Mouse (Mus musculus): ENCODE measurements at regions not wholly inside any gene's neighbourhood (a gene's known extent, or its start where the extent isn't known, plus 50 kb on each side); places are given as distances from the start of the nearest gene placed in this dataset.

DNA sequence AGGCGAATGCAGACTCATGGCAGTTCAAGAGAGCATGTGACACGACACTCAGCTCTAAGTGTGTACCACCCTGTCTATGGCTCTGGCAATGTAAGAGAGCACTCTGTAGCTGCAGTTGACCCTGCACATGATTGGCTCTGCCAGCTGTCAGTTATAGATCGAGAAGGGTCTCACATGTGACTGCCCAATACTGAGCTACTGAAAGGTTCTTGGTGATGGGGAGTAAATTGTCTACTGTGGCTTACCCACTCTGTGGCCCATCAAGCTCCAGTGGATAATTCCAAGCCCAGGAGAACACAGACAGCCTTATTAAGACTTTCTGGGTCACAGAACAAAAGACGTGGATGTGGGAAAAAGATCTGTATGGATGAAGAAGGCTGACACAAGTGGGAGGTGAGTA, 920.3 kb downstream of the A830018L16Rik start:
- DNase-seq: no peak

DNA sequence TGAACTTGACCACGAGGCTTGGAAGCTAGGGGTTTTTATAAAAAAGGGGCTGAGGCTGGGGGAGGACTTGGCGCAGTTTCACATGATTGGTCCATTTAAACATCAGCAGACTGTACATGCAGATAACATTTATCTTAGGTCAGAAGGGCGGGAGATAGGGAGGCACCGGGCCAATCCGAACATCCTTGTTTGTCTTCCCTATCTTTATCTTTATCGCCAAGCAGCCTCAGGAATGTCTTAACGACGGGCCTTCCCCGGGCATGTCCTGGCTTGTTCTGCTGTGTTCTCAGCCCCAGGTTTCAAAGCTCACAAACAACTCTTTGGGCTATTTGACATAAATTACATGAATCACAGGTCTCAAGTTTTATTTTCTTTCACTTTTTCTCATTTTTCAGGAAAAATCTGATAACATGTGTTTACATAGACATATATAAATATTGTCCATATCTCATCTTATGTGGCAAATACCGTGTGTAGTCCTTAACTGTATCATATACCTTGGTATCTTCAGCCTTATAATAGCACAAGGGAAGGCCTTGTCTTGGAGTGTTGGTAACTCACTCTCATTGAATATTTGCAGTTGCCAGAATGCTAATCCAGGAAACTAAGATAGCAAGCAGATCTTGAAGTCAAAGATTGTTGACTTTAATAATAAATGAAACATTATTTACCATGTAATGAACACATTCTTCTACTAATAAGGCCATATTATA, 931.0 kb downstream of the A830018L16Rik start:
- DNase-seq: no peak

DNA sequence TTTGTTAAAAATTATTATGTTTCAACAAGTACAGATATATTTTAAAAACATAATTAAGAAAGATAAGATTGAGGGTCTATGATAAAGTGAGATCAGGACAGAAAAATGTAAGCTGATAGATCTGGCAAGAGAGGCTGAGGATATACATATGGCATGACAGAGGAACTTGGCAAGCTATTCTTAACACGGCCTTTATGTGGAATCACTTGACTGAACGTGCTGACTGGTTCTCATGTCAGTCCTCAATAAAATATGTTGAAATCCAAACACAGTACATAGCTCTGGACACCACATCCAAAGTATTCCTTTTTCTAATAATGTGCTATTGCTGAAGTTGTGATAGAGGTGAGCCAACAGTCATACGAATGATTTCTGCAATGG, 931.5 kb downstream of the A830018L16Rik start:
- DNase-seq: no peak

DNA sequence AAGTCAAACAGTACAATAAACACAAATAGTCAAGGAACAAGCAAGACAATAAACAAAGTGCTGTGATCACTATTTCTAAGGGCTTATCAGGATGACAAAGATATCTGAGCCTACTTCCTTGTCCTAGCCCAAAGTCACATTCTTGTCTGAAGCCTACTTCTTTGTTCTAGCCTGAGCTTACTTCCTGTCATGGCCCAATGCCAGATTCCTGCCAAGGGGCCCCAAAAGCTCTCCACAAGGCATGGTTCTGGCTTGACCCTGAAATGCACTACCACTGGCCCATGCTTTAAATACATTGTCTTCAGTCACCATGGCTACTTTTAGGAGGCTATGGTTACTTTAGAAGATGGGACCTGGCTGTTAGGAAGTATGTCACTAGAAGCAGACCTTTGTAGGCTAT, 940.6 kb downstream of the A830018L16Rik start:
- no peak for DNase-seq

DNA sequence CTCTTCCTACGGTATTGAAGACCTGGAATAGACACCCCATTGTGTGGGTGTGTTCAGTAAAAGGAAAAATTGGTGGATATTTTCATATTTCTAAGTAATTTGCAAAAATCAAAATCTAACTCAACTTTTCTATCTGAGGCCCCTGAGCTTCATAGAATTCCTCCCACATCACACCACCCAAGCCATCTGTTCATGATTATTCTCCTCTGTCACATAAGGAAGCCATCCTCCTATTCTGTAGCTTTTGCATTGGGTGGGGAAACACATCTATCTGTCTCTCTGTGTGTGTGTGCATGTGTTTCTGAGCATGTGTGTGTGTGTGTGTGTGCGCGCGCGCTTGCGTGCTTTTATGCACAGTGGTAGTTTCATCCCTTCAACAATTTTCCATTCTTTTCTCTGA, 954.0 kb downstream of the A830018L16Rik start:
- DNase-seq: no peak

DNA sequence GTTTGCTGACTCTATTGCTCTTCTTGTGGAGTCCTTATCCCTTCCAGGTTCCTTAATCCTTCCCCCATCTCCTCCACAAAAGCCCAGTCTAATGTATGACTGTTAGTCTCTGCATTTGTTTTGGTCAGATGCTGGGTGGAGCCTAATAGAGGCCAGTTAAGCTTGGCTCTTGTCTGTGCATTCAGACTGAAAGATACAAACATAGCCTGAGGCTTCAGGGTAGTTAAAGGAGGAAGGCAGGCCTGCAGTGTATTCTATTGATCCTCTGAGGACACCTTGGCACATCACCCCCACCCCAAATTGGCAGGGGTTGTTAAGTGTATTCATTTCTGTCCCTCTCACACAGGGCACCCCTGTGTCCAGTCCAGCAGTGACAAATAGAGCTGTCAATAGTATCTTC, 959.1 kb downstream of the A830018L16Rik start:
- DNase-seq: no peak

DNA sequence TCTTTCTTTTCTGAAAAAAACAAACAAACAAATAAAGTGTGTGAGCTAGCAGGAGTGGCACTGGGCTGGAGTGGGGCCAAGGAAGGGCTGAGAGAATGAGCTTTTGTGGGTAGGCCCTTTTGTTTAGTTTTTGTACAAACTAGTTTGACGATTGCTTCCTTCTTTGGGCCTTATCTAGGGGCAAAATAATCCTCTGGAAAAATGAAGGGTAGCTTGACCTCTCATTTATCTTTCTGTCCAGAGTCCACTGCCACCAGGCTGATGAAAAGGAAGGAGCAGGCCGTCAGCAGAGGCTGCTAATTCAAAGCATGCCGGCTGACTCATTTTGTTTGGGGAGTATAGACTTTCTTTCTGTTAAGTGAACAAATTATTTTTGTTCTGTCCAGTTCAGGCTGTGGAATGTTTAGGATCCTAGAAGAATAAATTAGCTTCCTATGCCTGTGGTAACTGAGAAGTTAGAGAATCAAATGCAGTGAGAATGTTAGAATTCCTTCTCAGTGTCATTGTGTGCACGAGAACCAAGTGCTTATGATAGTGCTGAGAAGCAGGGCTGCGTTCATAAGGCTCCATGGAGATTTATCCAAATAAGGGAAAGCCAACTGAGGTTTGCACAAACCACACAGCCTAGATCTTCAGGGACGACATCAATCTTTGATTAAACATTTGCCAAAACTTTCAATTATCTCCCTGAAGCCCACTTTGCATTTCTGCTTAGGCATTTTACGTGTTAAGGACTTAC, 984.4 kb downstream of the A830018L16Rik start:
- peak; percentile 31 to 45 for DNase-seq

DNA sequence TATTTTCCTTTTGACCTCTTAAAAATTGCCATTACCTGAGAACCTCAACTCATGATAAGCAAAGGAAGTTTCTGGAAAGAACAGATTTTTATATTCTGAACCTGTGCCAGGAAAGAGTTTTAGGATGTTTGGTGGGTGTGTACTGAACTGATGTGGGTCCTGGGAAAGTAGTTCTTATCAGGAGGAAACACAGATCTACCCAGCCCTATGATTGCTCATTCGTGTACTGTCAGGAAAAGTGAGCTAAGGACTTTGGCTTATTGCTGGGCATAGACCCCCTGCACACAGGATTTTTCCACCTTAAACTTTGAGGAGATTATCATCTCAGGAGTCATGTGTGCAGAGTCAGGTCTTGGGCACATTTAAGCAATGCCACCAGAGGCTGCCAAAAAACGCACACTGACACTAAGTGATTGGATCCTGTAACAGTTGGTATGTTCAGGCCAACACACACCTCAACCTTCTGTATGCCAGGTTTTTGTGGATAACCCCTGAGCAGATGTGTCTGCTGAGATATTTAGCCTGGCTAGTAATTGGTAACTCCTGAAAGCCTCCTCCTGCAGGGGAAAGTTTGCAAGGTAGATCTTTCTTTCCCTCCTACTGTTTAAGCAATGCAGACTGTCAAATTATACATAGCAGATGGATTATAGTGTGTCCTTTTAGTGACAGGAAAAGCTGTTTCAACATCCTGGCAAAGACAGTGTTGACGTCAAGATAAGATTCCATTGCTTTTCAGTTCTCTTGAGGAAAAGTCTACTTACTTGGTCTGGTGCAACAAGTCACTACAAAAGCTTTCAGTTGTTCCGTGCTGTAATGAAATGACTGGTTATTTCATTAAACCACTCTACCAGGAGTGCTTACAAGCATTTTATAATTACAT, 991.7 kb downstream of the A830018L16Rik start:
- DNase-seq: no peak

DNA sequence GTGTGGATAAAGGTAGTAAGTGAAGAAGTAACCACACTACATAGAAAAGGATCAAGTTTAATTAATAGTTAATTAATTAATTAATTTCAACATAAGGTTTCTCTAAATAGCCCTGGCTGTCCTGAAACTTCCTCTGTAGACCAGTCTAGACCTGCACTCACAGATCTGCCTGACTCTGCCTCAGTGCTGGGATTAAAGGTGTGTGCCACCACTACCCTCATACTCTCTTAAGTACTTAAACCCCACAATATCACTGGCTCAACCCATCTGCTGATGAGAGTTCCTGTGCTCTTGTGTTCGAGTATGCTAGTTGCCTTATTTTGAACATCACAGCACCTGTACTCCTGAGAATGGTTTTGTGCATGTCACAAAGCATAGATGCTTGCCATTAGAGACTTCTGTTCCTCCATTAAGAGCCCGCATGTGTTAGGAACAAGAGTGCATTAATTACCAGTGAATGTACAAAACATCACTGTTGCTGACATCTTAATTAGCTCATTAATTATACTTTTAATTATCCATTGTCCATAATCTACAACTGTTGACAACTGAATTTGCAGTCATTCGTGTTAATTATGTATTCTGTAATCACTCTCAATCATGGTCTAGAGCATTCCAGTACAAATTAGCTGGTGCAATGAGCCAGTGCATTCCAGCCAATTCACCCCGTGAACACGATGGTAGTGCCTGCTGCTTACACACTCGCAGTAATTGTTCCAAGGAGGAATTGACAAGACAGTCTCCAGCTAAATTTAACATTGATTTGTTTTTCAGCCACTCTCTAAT, 996.0 kb downstream of the A830018L16Rik start:
- no peak for DNase-seq

DNA sequence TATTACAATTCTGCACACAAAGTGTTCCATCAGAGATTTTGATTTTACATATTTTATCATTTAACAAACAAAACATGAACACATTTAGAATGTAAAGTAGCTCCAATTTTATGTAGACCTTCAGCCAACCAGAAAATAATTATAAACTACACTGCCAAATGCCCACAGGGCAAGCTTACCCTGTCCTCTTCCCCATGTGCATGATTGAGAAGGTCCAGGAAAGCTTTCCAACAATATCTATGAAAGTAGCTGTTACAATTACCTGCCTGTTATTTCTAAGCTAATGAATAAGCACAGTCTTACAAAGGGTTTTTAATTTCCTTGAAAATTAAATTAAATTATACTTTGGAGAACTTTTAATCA, 996.6 kb downstream of the A830018L16Rik start:
- no peak for DNase-seq

DNA sequence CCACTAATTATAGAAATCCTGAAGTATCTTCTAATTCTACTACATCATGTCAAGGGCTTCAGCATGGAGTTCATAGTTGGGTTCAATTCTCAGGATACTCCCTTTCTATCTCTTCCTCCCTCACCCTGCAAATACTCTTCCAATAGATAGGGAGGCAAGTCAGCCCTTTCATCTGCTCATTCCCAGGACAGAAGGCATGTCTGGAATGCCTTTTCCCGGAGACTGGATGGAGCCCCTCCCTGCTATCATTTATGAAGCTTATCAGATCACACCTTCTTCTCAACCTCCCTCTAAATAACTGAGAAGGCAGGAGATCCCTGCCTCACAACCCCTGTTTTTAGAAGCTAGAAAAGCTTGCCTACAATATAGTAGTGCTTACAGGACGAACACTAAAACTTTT, 1010.6 kb downstream of the A830018L16Rik start:
- DNase-seq: no peak

DNA sequence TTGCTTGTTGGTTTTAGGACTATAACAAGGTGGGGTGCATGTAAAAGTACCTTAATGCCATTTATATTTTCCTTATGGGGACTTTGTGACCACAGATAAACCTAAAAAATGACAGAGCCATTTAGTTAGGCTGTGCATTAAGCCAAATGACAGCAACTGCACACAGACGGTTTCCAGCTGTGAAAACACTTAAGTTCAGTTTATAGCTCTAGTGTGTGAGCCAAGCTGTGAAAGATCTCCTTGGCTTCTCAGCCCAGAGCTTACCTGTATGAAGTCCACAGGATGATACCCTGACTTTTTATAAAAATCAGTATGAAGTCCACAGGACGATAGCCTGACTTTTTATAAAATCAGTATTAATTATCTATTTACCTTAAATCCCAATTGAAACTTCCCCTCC, 1024.0 kb downstream of the A830018L16Rik start:
- DNase-seq: no peak

DNA sequence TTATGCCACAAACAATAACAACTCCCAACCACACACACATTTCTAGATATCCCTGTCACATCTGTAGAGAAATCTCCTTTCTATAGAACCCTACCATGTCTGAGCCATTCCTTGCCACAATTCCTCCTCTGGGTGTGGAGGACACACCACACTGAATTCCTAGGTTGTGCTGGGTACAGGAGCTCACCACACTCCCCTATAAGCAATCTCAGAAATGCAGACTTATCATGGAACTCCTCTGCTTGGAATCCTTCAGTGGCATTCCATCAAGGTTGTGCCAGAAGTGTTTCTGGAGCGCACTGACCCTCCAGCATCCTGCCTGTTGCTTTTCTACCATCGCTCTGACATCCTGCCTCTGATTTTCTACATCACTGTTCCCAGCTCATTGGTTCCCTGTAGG, 1052.3 kb downstream of the A830018L16Rik start:
- no peak for DNase-seq

DNA sequence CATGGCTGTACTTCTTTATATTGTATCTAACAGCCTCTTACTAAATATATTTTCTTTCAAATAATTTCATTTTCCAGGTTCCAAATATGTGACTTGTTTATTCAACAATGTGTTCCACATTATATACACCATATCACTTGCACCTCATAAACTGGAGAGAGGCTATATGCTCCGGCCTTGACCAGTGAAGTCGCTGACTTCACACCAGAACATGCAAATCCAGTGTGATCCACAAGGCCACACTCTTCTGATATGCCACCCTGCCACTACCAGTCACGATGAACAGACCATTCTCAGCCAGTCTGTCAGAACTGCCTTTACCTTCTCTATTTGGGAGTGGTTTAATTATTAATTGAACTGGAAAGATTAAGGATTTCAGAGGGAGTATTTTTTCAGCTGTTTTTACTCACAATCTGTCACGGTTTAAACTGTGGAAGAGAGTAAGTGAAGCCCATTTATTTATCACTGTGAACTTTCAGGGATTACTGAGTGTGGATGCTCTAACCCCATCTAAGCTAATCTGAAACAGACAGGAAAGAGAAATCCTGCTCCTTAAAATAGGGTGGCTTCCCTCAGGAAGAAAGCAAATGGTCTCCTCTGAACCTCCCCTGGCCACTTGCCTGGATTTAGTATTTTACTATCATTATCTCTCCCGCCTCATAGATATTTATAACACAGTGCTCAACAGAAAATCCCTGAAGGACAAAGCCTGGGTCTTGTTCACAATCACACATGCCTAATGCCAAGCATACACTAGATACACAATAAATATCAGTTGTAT, 1065.3 kb downstream of the A830018L16Rik start:
- DNase-seq: no peak

DNA sequence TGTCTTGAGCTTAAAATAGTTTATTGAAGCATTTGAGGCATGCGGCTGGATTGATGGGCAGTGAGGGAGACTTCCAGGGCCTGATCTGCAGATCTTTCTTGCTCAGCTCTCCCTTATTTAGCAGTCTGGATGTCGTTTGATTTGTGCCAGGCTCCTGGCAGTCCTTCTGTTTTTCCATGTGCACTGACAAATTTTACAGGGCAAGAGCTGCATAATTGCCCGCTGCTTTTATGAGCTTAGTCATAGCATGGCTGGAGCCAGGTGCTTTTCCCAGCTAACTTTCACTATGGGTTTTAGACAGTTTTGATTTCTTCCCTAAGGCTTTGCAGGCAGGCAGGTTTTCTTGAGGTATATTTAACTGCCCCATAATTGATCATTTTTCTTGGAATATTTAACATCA, 1086.5 kb downstream of the A830018L16Rik start:
- DNase-seq: peak in 1 of 2 experiments; percentile 3

DNA sequence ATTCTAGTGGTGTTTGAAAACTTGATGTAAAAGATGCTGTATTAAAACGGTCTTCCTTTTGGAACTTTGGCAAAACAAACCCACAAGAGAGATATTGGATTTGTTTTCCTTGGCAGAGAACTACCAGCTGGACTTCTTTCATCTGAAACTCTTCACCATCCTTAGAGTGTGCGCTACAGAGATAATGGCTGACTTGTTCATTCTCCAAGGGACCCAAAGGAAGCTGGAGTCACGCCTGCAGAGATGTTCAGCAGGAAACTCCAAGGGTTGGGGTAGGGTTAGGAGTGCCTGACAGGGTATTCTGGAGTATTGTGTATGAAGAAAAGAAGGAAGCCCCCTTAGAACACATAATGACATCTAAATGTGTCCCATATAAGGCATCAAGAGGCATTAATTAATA, 1094.1 kb downstream of the A830018L16Rik start:
- DNase-seq: no peak

DNA sequence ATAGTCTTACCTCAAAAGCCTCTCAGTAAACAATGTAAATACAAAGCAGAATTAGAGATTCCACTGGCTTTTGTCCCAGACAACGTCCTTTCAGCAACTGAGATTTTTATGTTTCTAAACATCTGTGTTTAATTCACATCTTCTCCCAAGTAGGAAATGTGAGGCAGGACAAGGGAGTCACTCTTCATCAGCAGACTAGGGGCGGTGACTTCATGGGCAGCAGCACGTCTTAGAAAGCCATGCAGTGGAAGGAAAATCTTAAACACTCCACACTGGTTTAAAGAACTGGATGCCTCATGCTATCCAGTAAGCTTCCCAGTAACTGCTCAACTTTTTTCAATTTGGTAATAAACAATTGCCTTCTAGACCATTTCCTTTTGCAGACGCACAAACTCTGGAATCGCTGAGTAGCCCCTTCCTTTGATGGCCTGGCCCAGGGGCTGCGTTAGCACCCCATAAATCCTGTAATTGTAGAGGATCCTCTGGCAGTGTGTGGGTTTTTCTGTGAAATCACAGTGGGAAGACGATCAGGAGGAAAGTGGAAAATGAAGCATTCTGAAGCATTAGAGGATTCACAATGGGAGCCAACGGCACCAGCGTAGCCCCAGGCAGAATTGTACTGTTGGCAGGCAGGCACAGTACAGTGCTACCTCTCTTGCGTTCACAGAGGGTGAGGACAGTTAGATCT, 1096.4 kb downstream of the A830018L16Rik start:
- DNase-seq: no peak

DNA sequence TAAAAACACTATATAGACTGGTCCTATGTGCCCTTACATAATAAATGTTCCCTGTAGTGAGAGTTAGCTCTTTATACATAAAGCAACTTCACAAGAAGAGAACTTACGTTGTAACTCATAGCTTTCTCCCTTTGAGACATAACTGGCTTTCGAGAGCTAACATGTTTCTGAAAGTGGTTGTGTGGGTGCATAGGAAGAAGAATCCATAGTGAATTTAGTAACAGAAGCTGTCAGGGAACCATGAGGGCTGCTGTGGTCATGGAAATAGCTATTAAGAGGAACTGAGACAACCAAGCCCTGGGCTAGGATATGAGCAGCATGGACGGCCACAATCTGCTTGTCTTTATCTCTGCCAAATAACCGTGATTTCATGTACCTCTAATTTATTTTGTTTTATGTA, 1105.7 kb downstream of the A830018L16Rik start:
- DNase-seq: no peak

DNA sequence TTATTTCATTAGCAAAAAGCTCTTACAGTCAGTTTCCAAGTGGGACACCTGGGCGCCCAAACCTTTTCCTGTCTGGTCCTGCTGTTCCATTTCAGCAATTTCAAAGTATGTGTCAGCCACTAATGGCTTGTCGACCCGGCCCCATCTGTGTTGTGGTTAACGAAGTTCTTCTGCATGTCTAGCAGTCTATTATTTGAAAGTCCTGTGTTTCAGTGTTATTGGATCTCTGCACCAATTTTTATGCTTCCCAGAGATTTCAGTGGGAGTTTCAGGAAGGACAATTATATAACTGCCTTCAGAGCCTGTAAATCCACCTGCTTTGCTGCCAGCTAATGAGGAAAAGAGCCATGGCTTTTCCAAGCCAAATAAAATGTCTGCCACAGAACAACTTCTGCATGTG, 1142.0 kb downstream of the A830018L16Rik start:
- DNase-seq: no peak

DNA sequence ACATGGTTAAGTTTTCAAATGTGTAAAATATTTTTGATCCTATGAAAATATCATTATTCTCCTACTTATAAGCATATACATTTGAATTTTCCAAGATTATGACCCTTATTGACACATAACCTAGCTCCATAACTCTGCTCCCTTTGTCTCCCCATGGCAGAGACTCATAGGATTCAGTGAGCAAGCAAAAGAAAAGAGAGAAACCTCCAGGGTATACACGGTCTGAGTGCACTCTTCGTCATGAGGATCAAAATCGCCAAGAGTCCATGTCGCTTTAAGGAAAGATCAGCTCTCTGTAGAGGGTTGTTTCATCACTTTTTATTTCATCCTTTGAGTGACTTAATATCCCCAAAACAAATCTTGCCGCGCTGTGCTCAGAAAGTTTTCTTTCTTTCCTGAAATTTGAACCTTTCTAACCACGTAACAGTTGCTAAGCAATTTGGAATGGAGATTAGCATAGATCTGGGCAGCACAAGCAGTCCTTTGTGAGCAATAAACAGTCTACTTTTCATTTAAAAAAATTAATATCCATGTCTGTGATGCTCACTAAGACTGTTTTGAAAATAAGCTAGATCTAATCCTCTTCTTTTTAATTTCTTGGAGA, 1158.0 kb downstream of the A830018L16Rik start:
- DNase-seq: no peak
